Mouse (Mus musculus): ENCODE measurements around the gene Clk4. TPM values are rescaled to one million over a fixed set of nuclear protein-coding genes. Genes with fewer than 3 reads are reported as not detected.

The Clk4 gene
- polyA plus RNA-seq, 1 experiment from 2014 or later = 145 TPM

DNA sequence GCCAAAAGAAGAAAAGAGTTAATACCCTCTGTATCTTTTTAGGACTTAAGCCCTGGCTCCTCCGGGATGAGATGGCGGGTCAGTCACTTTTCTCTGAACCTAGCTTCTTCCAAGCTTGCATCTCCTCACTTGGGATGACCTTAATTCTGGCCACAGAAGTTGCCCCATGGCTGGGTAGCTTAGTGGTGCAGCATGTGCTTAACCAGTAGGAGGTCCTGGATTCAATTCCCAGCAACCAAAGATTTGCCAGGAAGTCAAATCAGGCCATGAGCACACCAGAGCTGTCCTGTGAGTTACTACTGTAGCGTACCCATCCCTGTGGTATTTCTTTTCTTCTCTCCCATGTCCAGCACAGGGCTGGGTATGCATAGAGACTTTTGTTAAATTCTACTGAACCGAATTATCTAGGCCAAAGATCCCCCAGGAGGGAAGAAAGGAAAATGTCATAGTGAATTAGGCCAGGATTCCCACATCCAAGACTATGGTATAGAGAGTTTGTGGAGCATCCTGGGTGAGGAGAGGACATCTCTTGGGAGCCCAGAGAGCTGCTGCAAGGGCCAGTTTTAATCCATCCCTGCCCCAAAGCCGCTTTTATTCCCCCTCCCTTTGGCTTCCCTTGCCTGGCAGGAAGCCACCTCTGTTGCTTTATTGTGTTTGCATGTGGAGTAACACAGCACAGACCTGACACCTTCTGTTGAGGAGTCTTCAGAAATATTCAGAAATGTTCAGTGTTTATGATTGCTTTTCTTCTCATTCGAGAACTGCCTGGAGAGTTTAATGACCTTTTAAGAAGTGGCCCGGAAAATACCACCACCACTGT lies 54.7 kb downstream of the Clk4 start:
- H3K4me1 ChIP-seq = no peaks in the 10 kb centered on the region
- H3K9ac ChIP-seq = no peak overlapping the region
- no peak overlapping the region for H3K4me3 ChIP-seq
- WGBS = 74% methylated on average over 7 of the region's 7 CpGs
- H3K27ac ChIP-seq = no peak overlapping the region
- H3K9me3 ChIP-seq (replicated peaks) = peaks cover 3% of the 10 kb centered on the region
- H3K36me3 ChIP-seq (ENCODE audit: poor library complexity, severe bottlenecking) = no peaks in the 10 kb centered on the region
- H3K4me2 ChIP-seq = no peak overlapping the region
- no peaks in the 10 kb centered on the region for H3K27me3 ChIP-seq
- ATAC-seq = no peak

DNA sequence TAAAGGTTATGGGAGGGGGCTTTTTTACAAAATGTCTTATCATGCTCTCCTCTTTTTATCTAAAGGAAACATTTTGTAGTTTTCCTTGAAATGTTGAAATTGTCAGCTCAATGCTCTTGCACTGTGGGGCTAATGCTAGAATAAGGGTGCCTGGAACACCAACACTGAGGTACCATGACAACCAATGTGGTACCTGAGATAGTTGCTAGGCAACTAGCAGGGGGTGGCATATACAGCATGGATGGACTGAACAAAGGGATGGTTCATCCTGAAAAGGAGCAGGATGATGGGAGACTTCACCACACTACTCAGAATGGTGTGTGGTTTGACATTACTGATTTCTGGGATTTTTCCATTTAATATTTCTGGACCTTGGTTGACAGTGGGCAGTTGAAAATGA lies 59.1 kb downstream of the Clk4 start:
- H3K9ac ChIP-seq = no peak overlapping the region
- H3K4me3 ChIP-seq = no peak overlapping the region
- peaks cover 7% of the 10 kb centered on the region for H3K9me3 ChIP-seq (replicated peaks)
- no peak for ATAC-seq
- no peaks in the 10 kb centered on the region for H3K27me3 ChIP-seq
- no peaks in the 10 kb centered on the region for H3K4me1 ChIP-seq
- H3K27ac ChIP-seq = no peak overlapping the region
- no peaks in the 10 kb centered on the region for H3K36me3 ChIP-seq (ENCODE audit: poor library complexity, severe bottlenecking)
- H3K4me2 ChIP-seq = no peak overlapping the region

DNA sequence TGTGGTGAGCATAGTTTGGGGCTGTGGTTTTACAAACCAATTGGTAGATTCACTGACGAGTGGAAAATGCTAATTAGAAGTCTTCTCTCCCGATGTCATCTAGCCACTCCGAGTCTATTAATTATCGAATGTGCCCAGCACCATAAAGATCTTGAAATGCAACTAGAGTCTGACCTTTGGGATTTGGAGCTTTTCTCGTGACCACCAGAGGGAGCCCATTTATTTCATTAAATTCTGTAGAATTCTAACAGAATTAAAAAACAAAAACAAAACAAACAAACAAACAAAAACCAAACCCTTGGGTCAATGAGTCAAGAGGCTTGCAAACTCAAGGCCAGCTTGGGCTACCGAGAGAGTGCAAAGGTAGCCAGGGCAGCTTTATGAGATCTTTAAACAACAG lies 65.4 kb downstream of the Clk4 start:
- H3K27ac ChIP-seq = no peak overlapping the region
- no peaks in the 10 kb centered on the region for H3K36me3 ChIP-seq (ENCODE audit: poor library complexity, severe bottlenecking)
- no peaks in the 10 kb centered on the region for H3K9me3 ChIP-seq (replicated peaks)
- H3K9ac ChIP-seq = no peak overlapping the region
- no peaks in the 10 kb centered on the region for H3K27me3 ChIP-seq
- no peak overlapping the region for H3K4me2 ChIP-seq
- H3K4me3 ChIP-seq = no peak overlapping the region
- no peak for ATAC-seq
- H3K4me1 ChIP-seq = no peaks in the 10 kb centered on the region
- WGBS = 69% methylated on average over 6 of the region's 6 CpGs

DNA sequence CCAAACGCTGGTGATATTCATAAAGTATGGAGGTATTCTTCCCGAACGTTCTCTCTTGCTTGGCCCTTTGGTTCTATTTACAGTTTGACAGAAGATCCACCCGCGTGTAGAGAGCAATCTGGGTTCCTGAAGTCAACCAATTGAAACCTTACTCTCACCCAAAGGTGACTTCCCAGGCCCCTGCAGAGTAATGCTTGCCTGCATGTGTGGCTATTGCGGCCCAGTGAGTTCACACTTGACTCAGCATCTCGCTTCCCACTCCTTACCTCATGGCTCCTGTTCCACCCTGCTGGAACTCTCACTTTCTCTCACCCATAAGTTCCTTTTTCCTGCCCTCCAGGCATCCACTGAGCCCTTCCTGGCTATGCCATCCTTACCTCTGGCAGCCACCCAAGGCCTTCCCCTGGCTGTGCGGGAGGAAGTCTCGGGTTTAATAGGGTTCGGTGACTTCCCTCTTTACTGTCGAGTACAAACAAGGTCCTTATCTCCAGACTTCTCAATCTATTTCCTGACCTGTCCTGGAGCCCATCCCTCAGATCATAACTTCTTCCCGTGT lies 66.9 kb downstream of the Clk4 start:
- H3K4me1 ChIP-seq = no peaks in the 10 kb centered on the region
- no peak overlapping the region for H3K4me3 ChIP-seq
- no peak overlapping the region for H3K27ac ChIP-seq
- no peaks in the 10 kb centered on the region for H3K27me3 ChIP-seq
- no peak overlapping the region for H3K4me2 ChIP-seq
- ATAC-seq = no peak
- no peak overlapping the region for H3K9ac ChIP-seq
- 89% methylated on average over 12 of the region's 12 CpGs for WGBS
- no peaks in the 10 kb centered on the region for H3K9me3 ChIP-seq (replicated peaks)
- no peaks in the 10 kb centered on the region for H3K36me3 ChIP-seq (ENCODE audit: poor library complexity, severe bottlenecking)

DNA sequence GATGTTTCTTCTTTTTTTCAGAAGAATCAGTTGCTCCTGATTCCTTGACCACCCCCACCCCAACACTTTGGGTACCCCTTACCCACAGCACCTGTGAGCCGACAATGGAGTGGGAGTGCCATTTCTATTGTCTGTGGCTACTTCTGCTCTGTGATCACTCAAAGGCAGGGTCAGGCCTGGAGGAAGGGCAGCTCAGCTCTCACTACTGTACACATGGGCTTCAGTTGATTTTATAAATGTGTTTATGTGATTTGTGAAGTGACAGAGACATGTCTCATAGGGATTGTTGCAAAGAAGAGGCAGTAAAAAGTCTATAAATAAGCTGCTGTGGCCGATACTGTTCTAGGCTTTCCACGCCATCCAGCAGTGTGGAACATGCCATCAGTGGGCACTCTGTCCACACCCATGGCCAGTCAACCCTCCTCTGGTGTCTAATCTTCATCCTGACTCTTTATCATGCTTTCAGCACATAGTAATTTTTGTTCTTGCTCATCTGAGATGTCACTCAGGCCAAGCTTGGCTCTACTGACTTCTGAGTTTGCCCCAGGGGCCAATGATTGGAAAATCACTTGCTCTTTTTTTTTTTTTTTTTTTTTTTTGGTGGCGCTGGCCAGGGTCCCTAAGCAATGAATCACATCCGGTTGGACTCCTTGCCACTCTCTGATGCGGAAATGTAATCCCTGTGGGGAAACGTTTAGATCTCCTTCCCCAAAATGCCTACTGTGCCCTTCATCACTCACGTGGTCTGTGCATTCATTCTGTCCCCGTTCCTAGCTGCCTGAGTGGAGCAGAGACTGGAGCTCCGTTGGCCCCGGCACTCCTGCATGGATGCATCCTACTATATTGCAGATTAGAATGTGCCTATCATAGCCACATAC lies 68.5 kb downstream of the Clk4 start:
- no peak overlapping the region for H3K4me2 ChIP-seq
- H3K4me1 ChIP-seq = no peaks in the 10 kb centered on the region
- no peak overlapping the region for H3K9ac ChIP-seq
- no peaks in the 10 kb centered on the region for H3K36me3 ChIP-seq (ENCODE audit: poor library complexity, severe bottlenecking)
- no peaks in the 10 kb centered on the region for H3K9me3 ChIP-seq (replicated peaks)
- 0 out of 2 replicates have a peak, but pooled peaks cover 3% of the 10 kb centered on the region for H3K27me3 ChIP-seq
- no peak overlapping the region for H3K4me3 ChIP-seq
- 79% methylated on average over 11 of the region's 11 CpGs for WGBS
- no peak overlapping the region for H3K27ac ChIP-seq
- ATAC-seq = no peak

Other genes with a start within 250 kb of the Clk4 start
- gene Olfr54, start 247.5 kb upstream of the Clk4 start, polyA plus RNA-seq (2015; fragmentation: Nextera tagmentation; extraction: Ambion mirVana) = not detected in 2 replicates
- not detected in 2 replicates for gene Olfr1375, start 213.6 kb upstream of the Clk4 start, polyA plus RNA-seq (2015; fragmentation: Nextera tagmentation; extraction: Ambion mirVana)
- gene Zfp354a, start 202.5 kb upstream of the Clk4 start, polyA plus RNA-seq (2015; fragmentation: Nextera tagmentation; extraction: Ambion mirVana) = 10.0 and 11.5 TPM in 2 replicates
- gene Gm12569, start 41.3 kb upstream of the Clk4 start, polyA plus RNA-seq (2015; fragmentation: Nextera tagmentation; extraction: Ambion mirVana) = not detected in 2 replicates
- gene BC049762, start 1.3 kb downstream of the Clk4 start, polyA plus RNA-seq (2015; fragmentation: Nextera tagmentation; extraction: Ambion mirVana) = 0.23 TPM in 1 of 2 replicates, not detected in the other
- 1.3 and 1.7 TPM in 2 replicates for gene Col23a1, start 28.2 kb downstream of the Clk4 start, polyA plus RNA-seq (2015; fragmentation: Nextera tagmentation; extraction: Ambion mirVana)

Measured in forebrain, embryonic 13.5 days (tissue).